35 mouse cellular contexts compared by ENCODE assay signal in the genomic region with DNA sequence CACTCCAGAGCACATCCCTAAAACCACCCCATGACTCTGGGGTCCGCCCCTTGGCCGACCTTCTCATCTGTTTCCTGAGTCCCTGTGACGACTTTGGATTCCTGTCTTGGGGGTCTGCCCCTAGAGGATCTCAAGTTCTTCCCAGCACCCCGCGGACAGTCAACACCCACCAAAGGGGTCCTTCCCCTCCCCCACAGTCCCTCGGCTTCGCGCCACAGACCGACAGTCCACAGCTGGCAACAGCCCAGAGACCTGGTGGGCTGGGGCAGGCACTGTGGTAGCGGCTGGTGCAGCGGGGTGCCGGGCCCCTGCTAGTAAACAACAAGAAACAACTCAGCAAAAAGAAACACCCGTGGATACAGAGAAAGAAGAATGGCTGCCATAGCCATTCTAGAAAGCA. TPM values are rescaled to one million over a fixed set of nuclear protein-coding genes. Genes with fewer than 3 reads are reported as not detected.
DNase-seq lines count a peak whose midpoint lies in the region; ATAC-seq and TF ChIP-seq lines count a peak whose summit lies in the region.
"Had no signal": no experiment of that assay in that cellular context is flagged by ENCODE, and none has a peak within 500 bp of the region (broad histone marks: within the 10 kb centered on the region; RNA-seq: fewer than 3 reads in every experiment).

No protein-coding gene starts in this region.

- no peaks in the 10 kb centered on the region; the same call in 1 of the 2 replicates for H3K9me3 ChIP-seq in midbrain, embryonic 11.5 days (ENCODE audit: control insufficient read depth, low read length)
- H3K9me3 ChIP-seq in midbrain, embryonic 13.5 days, result no peaks in the 10 kb centered on the region
- H3K9me3 ChIP-seq in ES-E14 (ENCODE audit: control insufficient read depth, insufficient read depth, low read depth, low read length), result no peaks in the 10 kb centered on the region
- H3K9me3 ChIP-seq: forebrain, embryonic 12.5 days; forebrain, embryonic 15.5 days; intestine, embryonic 15.5 days had no signal

- in situ Hi-C loops in ES-E14 (cut with MboI; ENCODE audit: low sequenced_read_pairs in 2 of 2, unreplicated experiment in 2 of 2), result no loop called here

- no peak overlapping the region for H3K4me2 ChIP-seq in midbrain, embryonic 11.5 days
- H3K4me2 ChIP-seq in midbrain, embryonic 13.5 days (replicated peaks), result no peak overlapping the region
- H3K4me2 ChIP-seq: embryonic facial prominence, embryonic 13.5 days; forebrain, embryonic 12.5 days; forebrain, embryonic 15.5 days; heart, embryonic 11.5 days; hindbrain, embryonic 13.5 days; intestine, embryonic 15.5 days had no signal

- no peaks in the 10 kb centered on the region for H3K4me1 ChIP-seq in midbrain, embryonic 11.5 days (ENCODE audit: control insufficient read depth, insufficient read depth, low read length)
- no peaks in the 10 kb centered on the region for H3K4me1 ChIP-seq in midbrain, embryonic 13.5 days (replicated peaks)
- peaks cover 0 to 3% of the 10 kb centered on the region in 2 experiments; a peak in 1 of 4 replicates for H3K4me1 ChIP-seq in ES-E14 (ENCODE audit: control insufficient read depth in 2 of 2, insufficient read depth in 2 of 2, low read length in 2 of 2, poor library complexity in 1 of 2)
- H3K4me1 ChIP-seq: embryonic facial prominence, embryonic 13.5 days; forebrain, embryonic 12.5 days; forebrain, embryonic 15.5 days; hindbrain, embryonic 13.5 days had no signal

- H3K9ac ChIP-seq in midbrain, embryonic 11.5 days (ENCODE audit: low read length), result no peak overlapping the region
- no peak overlapping the region for H3K9ac ChIP-seq in midbrain, embryonic 13.5 days (replicated peaks)
- H3K9ac ChIP-seq in ES-E14 (ENCODE audit: insufficient read depth, low read depth, low read length, poor library complexity, severe bottlenecking), result peak overlapping the region; percentile 84
- H3K9ac ChIP-seq: embryonic facial prominence, embryonic 13.5 days; forebrain, embryonic 12.5 days; forebrain, embryonic 15.5 days; hindbrain, embryonic 13.5 days; intestine, embryonic 15.5 days had no signal

- no peaks in the 10 kb centered on the region for H3K27me3 ChIP-seq in midbrain, embryonic 11.5 days (ENCODE audit: control insufficient read depth, insufficient read depth, low read length)
- H3K27me3 ChIP-seq in midbrain, embryonic 13.5 days, result 0 out of 2 replicates have a peak, but pooled peaks cover 4% of the 10 kb centered on the region
- H3K27me3 ChIP-seq: intestine, embryonic 15.5 days had no signal

- 64% methylated on average over 13 of the region's 13 CpGs for WGBS in midbrain, embryonic 11.5 days
- 71% methylated on average over 13 of the region's 13 CpGs for WGBS in midbrain, embryonic 13.5 days

- DNase-seq in heart, adult 11 months, result peak; percentile 83
- DNase-seq in heart, postnatal 4 days, result no peak
- DNase-seq in midbrain, embryonic 11.5 days (ENCODE audit: low spot score, missing footprints), result peak; percentile 56
- DNase-seq in ES-E14 (ENCODE audit: low read depth, low spot score), result no peak
- DNase-seq in frontal cortex, adult 2 months (ENCODE audit: extremely low spot score in 1 of 2, low spot score in 1 of 2), result no peak
- DNase-seq: adrenal gland, postnatal 10 days; adrenal gland, postnatal 36 days; cerebellum, adult 2 months; cerebellum, adult 9-11 months; cerebellum, postnatal 36 days; embryo, embryonic 11 days; gastrocnemius, postnatal 25 days had no signal

- H3K4me3 ChIP-seq in midbrain, embryonic 11.5 days (ENCODE audit: low read depth, low read length), result no peak overlapping the region
- no peak overlapping the region for H3K4me3 ChIP-seq in midbrain, embryonic 13.5 days (replicated peaks)
- H3K4me3 ChIP-seq in ES-E14 (ENCODE audit: insufficient read depth in 1 of 2, low read depth in 1 of 2, low read length in 2 of 2, poor library complexity in 1 of 2, severe bottlenecking in 1 of 2), result peak overlapping the region; percentile 73 to 85; a peak in 3 of 4 replicates
- H3K4me3 ChIP-seq: embryonic facial prominence, embryonic 10.5 days; embryonic facial prominence, embryonic 13.5 days; erythroblast, embryonic 14.5 days; forebrain, embryonic 12.5 days; forebrain, embryonic 15.5 days; hindbrain, embryonic 10.5 days; hindbrain, embryonic 13.5 days; intestine, embryonic 15.5 days had no signal

- no peaks in the 10 kb centered on the region for H3K36me3 ChIP-seq in midbrain, embryonic 11.5 days (ENCODE audit: control insufficient read depth, insufficient read depth, low read length)
- H3K36me3 ChIP-seq in midbrain, embryonic 13.5 days, result no peaks in the 10 kb centered on the region
- no peaks in the 10 kb centered on the region for H3K36me3 ChIP-seq in ES-E14 (ENCODE audit: control insufficient read depth, insufficient read depth, low read length, poor library complexity, severe bottlenecking)
- H3K36me3 ChIP-seq: embryonic facial prominence, embryonic 10.5 days; embryonic facial prominence, embryonic 13.5 days; forebrain, embryonic 12.5 days; forebrain, embryonic 15.5 days; G1E; hindbrain, embryonic 10.5 days; hindbrain, embryonic 13.5 days; intestine, embryonic 15.5 days had no signal

- no peak overlapping the region for H3K27ac ChIP-seq in midbrain, embryonic 11.5 days (ENCODE audit: low read depth, low read length)
- H3K27ac ChIP-seq in midbrain, embryonic 13.5 days, result no peak overlapping the region
- H3K27ac ChIP-seq in ES-E14 (ENCODE audit: insufficient read depth, low read depth, low read length, poor library complexity, severe bottlenecking), result no peak overlapping the region
- H3K27ac ChIP-seq: embryonic facial prominence, embryonic 10.5 days; embryonic facial prominence, embryonic 13.5 days; forebrain, embryonic 12.5 days; forebrain, embryonic 15.5 days; hindbrain, embryonic 10.5 days; hindbrain, embryonic 13.5 days; intestine, embryonic 15.5 days had no signal

- no peak for ATAC-seq in midbrain, embryonic 11.5 days (ENCODE audit: low FRiP score)
- no peak for ATAC-seq in midbrain, embryonic 13.5 days
- ATAC-seq: CD4-positive, CD25-positive, alpha-beta regulatory T cell, adult 4 months; forebrain, embryonic 15.5 days; hindbrain, embryonic 16.5 days; intestine, embryonic 15.5 days; Patski had no signal

TF ChIP-seq in ES-E14, 5 proteins besides CTCF, POLR2A, EP300 and RAD21:
- no peak for TF ChIP-seq ZC3H11A (IDR thresholded peaks at IDR 0.05; ENCODE audit: borderline replicate concordance, low read depth, low read length)
- no peak for TF ChIP-seq MAFK (IDR thresholded peaks at IDR 0.05; ENCODE audit: insufficient read depth, low read depth, low read length)
- no peak for TF ChIP-seq CHD2 (IDR thresholded peaks at IDR 0.05; ENCODE audit: low read depth, low read length)
- TF ChIP-seq HCFC1 (IDR thresholded peaks at IDR 0.05; ENCODE audit: borderline replicate concordance, insufficient read depth, low read length), result no peak
- TF ChIP-seq ZNF384 (IDR thresholded peaks at IDR 0.05; ENCODE audit: low read depth, low read length), result no peak

RNA-seq across cellular contexts. Expression of gene 1700018B08Rik, which starts 1.2 kb away (rescaled TPM):
- total RNA-seq in heart, postnatal 4 days (2021), result not detected
- not detected in 2 replicates for polyA plus RNA-seq in midbrain, embryonic 11.5 days (2014; fragmentation: Nextera tagmentation; extraction: Ambion mirVana)
- not detected in 2 replicates for polyA plus RNA-seq in midbrain, embryonic 13.5 days (2015; fragmentation: Nextera tagmentation; extraction: Ambion mirVana)
- 0.58 and 2.6 TPM in 2 replicates for total RNA-seq in ES-E14 (2012; rRNA removed)
- polyA plus RNA-seq in frontal cortex, adult 2 months (2012; rRNA removed), result not detected in 2 replicates
- total RNA-seq: adrenal gland, adult 18-20 months; adrenal gland, postnatal 10 days; adrenal gland, postnatal 36 days; G1E; gastrocnemius, adult 8-10 months; gastrocnemius, postnatal 25 days; granulocyte monocyte progenitor cell, adult 5-6 weeks; heart, adult 8-10 months; heart, postnatal 25 days had no signal
- polyA plus RNA-seq: C2C12; CD4-positive, CD25-positive, alpha-beta regulatory T cell, adult 4 months; cerebellum, adult 2 months; cortical plate, adult 2 months; embryonic facial prominence, embryonic 10.5 days; embryonic facial prominence, embryonic 13.5 days; erythroblast, embryonic 14.5 days; forebrain, embryonic 12.5 days; forebrain, embryonic 15.5 days; G1E; heart, embryonic 14.5 days; heart, postnatal 0 days; hindbrain, embryonic 10.5 days; hindbrain, embryonic 13.5 days; hindbrain, embryonic 16.5 days; intestine, embryonic 15.5 days; Patski had no signal

RNA-seq across cellular contexts. Expression of gene Fbxo31, which starts 35.7 kb away (rescaled TPM):
- total RNA-seq in heart, postnatal 4 days (2021), result 10 to 100 TPM; 13.8 to 17.3 TPM
- 11.0 and 16.3 TPM in 2 replicates for polyA plus RNA-seq in midbrain, embryonic 11.5 days (2014; fragmentation: Nextera tagmentation; extraction: Ambion mirVana)
- polyA plus RNA-seq in midbrain, embryonic 13.5 days (2015; fragmentation: Nextera tagmentation; extraction: Ambion mirVana), result 21.3 and 22.9 TPM in 2 replicates
- total RNA-seq in ES-E14 (2012; rRNA removed), result 15.5 and 16.9 TPM in 2 replicates
- 70.9 and 77.2 TPM in 2 replicates for polyA plus RNA-seq in frontal cortex, adult 2 months (2012; rRNA removed)

RNA-seq across cellular contexts. Expression of gene Map1lc3b, which starts 47.3 kb away (rescaled TPM):
- 100 to 1,000 TPM; 130 to 135 TPM for total RNA-seq in heart, postnatal 4 days (2021)
- 282 and 283 TPM in 2 replicates for polyA plus RNA-seq in midbrain, embryonic 11.5 days (2014; fragmentation: Nextera tagmentation; extraction: Ambion mirVana)
- 364 and 371 TPM in 2 replicates for polyA plus RNA-seq in midbrain, embryonic 13.5 days (2015; fragmentation: Nextera tagmentation; extraction: Ambion mirVana)
- 83.2 and 92.4 TPM in 2 replicates for total RNA-seq in ES-E14 (2012; rRNA removed)
- 128 and 152 TPM in 2 replicates for polyA plus RNA-seq in frontal cortex, adult 2 months (2012; rRNA removed)

Comparison
In these comparisons a context has a peak if more than half of its experiments do, and no peak if none do; other contexts are left out.
1. DNase-seq: peak in heart, adult 11 months (single experiment) and midbrain, embryonic 11.5 days (single experiment); none in heart, postnatal 4 days (single experiment), ES-E14 (single experiment) and frontal cortex, adult 2 months (0 of 2).
2. H3K4me3 ChIP-seq: peak in ES-E14 (2 of 2); none in midbrain, embryonic 11.5 days (single experiment) and midbrain, embryonic 13.5 days (single experiment).